Mouse (Mus musculus): Measurements from ENCODE around the gene Gcg. TPM values are rescaled to one million over a fixed set of nuclear protein-coding genes. Genes with fewer than 3 reads are reported as not detected.

Gene Gcg
- polyA plus RNA-seq, 1 experiment: 19.1 TPM

GRCm38 (mm10) chr2:62504269-62504796 lies 20.9 kb upstream of the Gcg start:
- no peak overlapping the region for H3K4me3 ChIP-seq (ENCODE audit: low read depth, low read length)
- 81% methylated on average over 4 of the region's 4 CpGs for WGBS
- no peaks in the 10 kb centered on the region for H3K36me3 ChIP-seq (ENCODE audit: control insufficient read depth, insufficient read depth, low read length)
- H3K4me1 ChIP-seq (ENCODE audit: control insufficient read depth, insufficient read depth, insufficient read length, low read length): no peaks in the 10 kb centered on the region
- H3K27me3 ChIP-seq (ENCODE audit: control insufficient read depth, insufficient read depth, low read length): no peaks in the 10 kb centered on the region
- H3K27ac ChIP-seq (ENCODE audit: insufficient read depth, low read depth, low read length): no peak overlapping the region
- TF ChIP-seq CTCF (IDR thresholded peaks at IDR 0.05; ENCODE audit: extremely low read depth, insufficient read length, insufficient replicate concordance, low read depth, low read length): no peak
- no peak for TF ChIP-seq POLR2A (IDR thresholded peaks at IDR 0.05; ENCODE audit: low read depth, low read length)

- Histone ChIP-seq H3K4me1 (ENCODE audit: control insufficient read depth, insufficient read depth, insufficient read length, low read length) (no peaks in the 10 kb centered on the region), H3K4me3 (ENCODE audit: low read depth, low read length) (no peak overlapping the region), H3K36me3 (ENCODE audit: control insufficient read depth, insufficient read depth, low read length) (no peaks in the 10 kb centered on the region), H3K27me3 (ENCODE audit: control insufficient read depth, insufficient read depth, low read length) (no peaks in the 10 kb centered on the region), H3K27ac (ENCODE audit: insufficient read depth, low read depth, low read length) (no peak overlapping the region)
- TF ChIP-seq POLR2A (IDR thresholded peaks at IDR 0.05; ENCODE audit: low read depth, low read length) (no peak), CTCF (IDR thresholded peaks at IDR 0.05; ENCODE audit: extremely low read depth, insufficient read length, insufficient replicate concordance, low read depth, low read length) (no peak)
- 75% methylated on average over 5 of the region's 5 CpGs for WGBS
Observed at GRCm38 (mm10) chr2:62503326-62503725, 19.9 kb upstream of the Gcg start.

- TF ChIP-seq CTCF (IDR thresholded peaks at IDR 0.05; ENCODE audit: extremely low read depth, insufficient read length, insufficient replicate concordance, low read depth, low read length): no peak
- no peak for TF ChIP-seq POLR2A (IDR thresholded peaks at IDR 0.05; ENCODE audit: low read depth, low read length)
- H3K4me3 ChIP-seq (ENCODE audit: low read depth, low read length): no peak overlapping the region
- no peaks in the 10 kb centered on the region for H3K27me3 ChIP-seq (ENCODE audit: control insufficient read depth, insufficient read depth, low read length)
- H3K36me3 ChIP-seq (ENCODE audit: control insufficient read depth, insufficient read depth, low read length): no peaks in the 10 kb centered on the region
- no peaks in the 10 kb centered on the region for H3K4me1 ChIP-seq (ENCODE audit: control insufficient read depth, insufficient read depth, insufficient read length, low read length)
- 86% methylated on average over 4 of the region's 4 CpGs for WGBS
- no peak overlapping the region for H3K27ac ChIP-seq (ENCODE audit: insufficient read depth, low read depth, low read length)
Observed at GRCm38 (mm10) chr2:62502516-62502915, 19.1 kb upstream of the Gcg start.

- Histone ChIP-seq H3K27ac (ENCODE audit: insufficient read depth, low read depth, low read length) (no peak overlapping the region), H3K4me3 (ENCODE audit: low read depth, low read length) (no peak overlapping the region), H3K4me1 (ENCODE audit: control insufficient read depth, insufficient read depth, insufficient read length, low read length) (no peaks in the 10 kb centered on the region), H3K27me3 (ENCODE audit: control insufficient read depth, insufficient read depth, low read length) (no peaks in the 10 kb centered on the region), H3K36me3 (ENCODE audit: control insufficient read depth, insufficient read depth, low read length) (no peaks in the 10 kb centered on the region)
- TF ChIP-seq CTCF (IDR thresholded peaks at IDR 0.05; ENCODE audit: extremely low read depth, insufficient read length, insufficient replicate concordance, low read depth, low read length) (no peak), POLR2A (IDR thresholded peaks at IDR 0.05; ENCODE audit: low read depth, low read length) (no peak)
- WGBS: 83% methylated on average over 5 of the region's 5 CpGs
Observed at GRCm38 (mm10) chr2:62498821-62499220, 15.4 kb upstream of the Gcg start.

- Histone ChIP-seq H3K36me3 (ENCODE audit: control insufficient read depth, insufficient read depth, low read length) (no peaks in the 10 kb centered on the region), H3K4me3 (ENCODE audit: low read depth, low read length) (no peak overlapping the region), H3K4me1 (ENCODE audit: control insufficient read depth, insufficient read depth, insufficient read length, low read length) (no peaks in the 10 kb centered on the region), H3K27ac (ENCODE audit: insufficient read depth, low read depth, low read length) (no peak overlapping the region), H3K27me3 (ENCODE audit: control insufficient read depth, insufficient read depth, low read length) (no peaks in the 10 kb centered on the region)
- TF ChIP-seq POLR2A (IDR thresholded peaks at IDR 0.05; ENCODE audit: low read depth, low read length): no peak
- TF ChIP-seq CTCF (IDR thresholded peaks at IDR 0.05; ENCODE audit: extremely low read depth, insufficient read length, insufficient replicate concordance, low read depth, low read length): no peak
- 92% methylated on average over 4 of the region's 4 CpGs for WGBS
Observed at GRCm38 (mm10) chr2:62498086-62498485, 14.6 kb upstream of the Gcg start.

- Histone ChIP-seq H3K36me3 (ENCODE audit: control insufficient read depth, insufficient read depth, low read length) (no peaks in the 10 kb centered on the region), H3K27me3 (ENCODE audit: control insufficient read depth, insufficient read depth, low read length) (no peaks in the 10 kb centered on the region), H3K27ac (ENCODE audit: insufficient read depth, low read depth, low read length) (no peak overlapping the region), H3K4me1 (ENCODE audit: control insufficient read depth, insufficient read depth, insufficient read length, low read length) (no peaks in the 10 kb centered on the region), H3K4me3 (ENCODE audit: low read depth, low read length) (no peak overlapping the region)
- TF ChIP-seq CTCF (IDR thresholded peaks at IDR 0.05; ENCODE audit: extremely low read depth, insufficient read length, insufficient replicate concordance, low read depth, low read length): no peak
- no peak for TF ChIP-seq POLR2A (IDR thresholded peaks at IDR 0.05; ENCODE audit: low read depth, low read length)
- 77% methylated on average over 5 of the region's 5 CpGs for WGBS
Observed at GRCm38 (mm10) chr2:62497333-62498002, 14.0 kb upstream of the Gcg start.

GRCm38 (mm10) chr2:62495407-62495806 lies 12.0 kb upstream of the Gcg start:
- TF ChIP-seq CTCF (IDR thresholded peaks at IDR 0.05; ENCODE audit: extremely low read depth, insufficient read length, insufficient replicate concordance, low read depth, low read length) (no peak), POLR2A (IDR thresholded peaks at IDR 0.05; ENCODE audit: low read depth, low read length) (no peak)
- 77% methylated on average over 4 of the region's 4 CpGs for WGBS

More at GRCm38 (mm10) chr2:62495407-62495806, 12.0 kb upstream of the Gcg start:
- no peaks in the 10 kb centered on the region for H3K36me3 ChIP-seq (ENCODE audit: control insufficient read depth, insufficient read depth, low read length)
- no peaks in the 10 kb centered on the region for H3K27me3 ChIP-seq (ENCODE audit: control insufficient read depth, insufficient read depth, low read length)
- H3K27ac ChIP-seq (ENCODE audit: insufficient read depth, low read depth, low read length): no peak overlapping the region
- H3K4me1 ChIP-seq (ENCODE audit: control insufficient read depth, insufficient read depth, insufficient read length, low read length): no peaks in the 10 kb centered on the region
- no peak overlapping the region for H3K4me3 ChIP-seq (ENCODE audit: low read depth, low read length)

Data from small intestine, adult 2 months (tissue).